Mouse (Mus musculus): ENCODE measurements around the gene Plxna4.

GRCm38 (mm10) chr6:32252168-32252567 lies 335.8 kb downstream of the Plxna4 start:
- TF ChIP-seq EP300 (IDR thresholded peaks at IDR 0.05) (no peak), CTCF (IDR thresholded peaks at IDR 0.05) (no peak)
